ENCODE assay signal across 8 mouse cellular contexts in the genomic region with DNA sequence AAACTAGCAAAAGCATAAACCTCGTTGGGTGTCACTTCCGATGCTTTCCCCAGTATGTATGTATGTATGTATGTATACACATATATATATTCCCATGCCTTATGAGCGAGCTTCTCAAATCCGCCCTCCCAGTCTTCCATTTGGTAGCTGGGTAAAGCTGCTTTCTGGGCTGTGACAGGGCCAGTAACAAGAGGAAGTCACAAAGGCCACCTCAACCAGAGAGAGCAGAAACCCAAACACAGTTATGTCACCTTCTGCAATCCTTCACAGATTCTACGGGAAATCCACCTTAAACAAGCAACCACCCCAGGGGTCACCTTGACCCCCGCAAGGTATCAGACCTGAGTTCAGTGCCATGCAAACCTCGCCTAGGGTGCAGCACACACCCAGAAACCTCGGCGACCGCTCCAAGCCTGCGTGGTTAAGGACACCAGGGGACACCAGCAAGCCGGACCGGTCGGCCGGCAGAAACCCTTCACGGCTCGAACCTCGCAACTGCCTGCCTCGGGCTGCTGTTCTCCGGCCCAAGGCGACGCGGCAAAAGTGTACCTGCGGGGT. TPM values are rescaled to one million over a fixed set of nuclear protein-coding genes. Genes with fewer than 3 reads are reported as not detected.
DNase-seq lines count a peak whose midpoint lies in the region; ATAC-seq and TF ChIP-seq lines count a peak whose summit lies in the region.

No protein-coding gene starts in this region.

- TF ChIP-seq CTCF in bone marrow, adult 2 months (IDR thresholded peaks at IDR 0.05; ENCODE audit: control insufficient read depth, insufficient read depth, low read length): no peak

- no peaks in the 10 kb centered on the region for H3K27me3 ChIP-seq in kidney, embryonic 16.5 days (ENCODE audit: insufficient read depth, low read length)
- H3K27me3 ChIP-seq in hindbrain, embryonic 12.5 days: no peaks in the 10 kb centered on the region
- H3K27me3 ChIP-seq in midbrain, embryonic 10.5 days (ENCODE audit: low read depth, poor library complexity, severe bottlenecking): no peaks in the 10 kb centered on the region

- H3K4me3 ChIP-seq in kidney, embryonic 16.5 days (ENCODE audit: low read length): peak overlapping the region; percentile 68
- H3K4me3 ChIP-seq in bone marrow, adult 2 months (replicated peaks; ENCODE audit: control insufficient read depth, low read depth, low read length): peak overlapping the region; percentile 96
- peak overlapping the region; percentile 81 for H3K4me3 ChIP-seq in hindbrain, embryonic 12.5 days
- H3K4me3 ChIP-seq in midbrain, embryonic 10.5 days: peak overlapping the region; percentile 95

- H3K9ac ChIP-seq in kidney, embryonic 16.5 days (replicated peaks; ENCODE audit: low read length): peak overlapping the region; percentile 86
- peak overlapping the region; percentile 93 for H3K9ac ChIP-seq in hindbrain, embryonic 12.5 days

- 1% methylated on average over 24 of the region's 24 CpGs for WGBS in kidney, embryonic 16.5 days
- under 1% methylated on average over 24 of the region's 24 CpGs for WGBS in bone marrow, adult 2 months
- 3% methylated on average over 24 of the region's 24 CpGs for WGBS in hindbrain, embryonic 12.5 days
- 3% methylated on average over 24 of the region's 24 CpGs for WGBS in midbrain, embryonic 10.5 days

- H3K36me3 ChIP-seq in kidney, embryonic 16.5 days (ENCODE audit: insufficient read depth, low read length): no peaks in the 10 kb centered on the region
- no peaks in the 10 kb centered on the region for H3K36me3 ChIP-seq in hindbrain, embryonic 12.5 days
- H3K36me3 ChIP-seq in midbrain, embryonic 10.5 days: no peaks in the 10 kb centered on the region

- peak overlapping the region; percentile 68 for H3K4me2 ChIP-seq in kidney, embryonic 16.5 days (replicated peaks; ENCODE audit: low read depth, low read length)
- H3K4me2 ChIP-seq in hindbrain, embryonic 12.5 days (replicated peaks): peak overlapping the region; percentile 89

- no peak for TF ChIP-seq POLR2A in bone marrow, adult 2 months (IDR thresholded peaks at IDR 0.05; ENCODE audit: borderline replicate concordance, control insufficient read depth, low read depth, low read length)

- peaks cover 12% of the 10 kb centered on the region for H3K4me1 ChIP-seq in kidney, embryonic 16.5 days (ENCODE audit: insufficient read depth, low read length)
- no peaks in the 10 kb centered on the region; the same call in 1 of the 2 replicates for H3K4me1 ChIP-seq in bone marrow, adult 2 months (ENCODE audit: control insufficient read depth, insufficient read depth, low read length)
- peaks cover 21% of the 10 kb centered on the region for H3K4me1 ChIP-seq in hindbrain, embryonic 12.5 days
- peaks cover 23% of the 10 kb centered on the region for H3K4me1 ChIP-seq in midbrain, embryonic 10.5 days

- peak; percentile 83 for ATAC-seq in kidney, embryonic 16.5 days (ENCODE audit: low FRiP score, low TSS enrichment)
- peak; percentile 72 for ATAC-seq in hindbrain, embryonic 12.5 days (ENCODE audit: low FRiP score)

- no peak for DNase-seq in kidney, adult 9 months
- DNase-seq in midbrain, embryonic 10.5 days (ENCODE audit: low spot score): no peak
- DNase-seq in thymus, postnatal 14 days: no peak
- no peak for DNase-seq in urinary bladder, postnatal 4 days (ENCODE audit: low spot score in 2 of 2)
- no peak for DNase-seq in frontal cortex, adult 2 months (ENCODE audit: extremely low spot score in 1 of 2, low spot score in 1 of 2)

- peak overlapping the region; percentile 86 for H3K27ac ChIP-seq in kidney, embryonic 16.5 days (ENCODE audit: low read length)
- peak overlapping the region; percentile 85 for H3K27ac ChIP-seq in bone marrow, adult 2 months (ENCODE audit: control insufficient read depth, insufficient read depth, low read depth, low read length, poor library complexity)
- H3K27ac ChIP-seq in hindbrain, embryonic 12.5 days: peak overlapping the region; percentile 64; the same call in 1 of the 2 replicates
- H3K27ac ChIP-seq in midbrain, embryonic 10.5 days (replicated peaks): peak overlapping the region; percentile 98

- H3K9me3 ChIP-seq in kidney, embryonic 16.5 days (ENCODE audit: low read length): no peaks in the 10 kb centered on the region
- H3K9me3 ChIP-seq in hindbrain, embryonic 12.5 days (replicated peaks): no peaks in the 10 kb centered on the region
- H3K9me3 ChIP-seq in midbrain, embryonic 10.5 days (replicated peaks): 0 out of 2 replicates have a peak, but pooled peaks cover 3% of the 10 kb centered on the region

RNA-seq across cellular contexts. Expression of gene Cox7a2l, which starts 3.4 kb away (rescaled TPM):
- 186 and 196 TPM in 2 replicates for polyA plus RNA-seq in kidney, embryonic 16.5 days (2015; fragmentation: Nextera tagmentation; extraction: Ambion mirVana)
- 169 and 259 TPM in 2 replicates for polyA plus RNA-seq in bone marrow, adult 2 months (2011; ENCODE audit: insufficient read depth, insufficient read length, low replicate concordance, missing spikeins)
- polyA plus RNA-seq in hindbrain, embryonic 12.5 days (2016; fragmentation: Nextera tagmentation; extraction: Ambion mirVana): 139 TPM in 2 replicates
- polyA plus RNA-seq in midbrain, embryonic 10.5 days (2016; fragmentation: Nextera tagmentation; extraction: Ambion mirVana): 138 and 143 TPM in 2 replicates
- polyA plus RNA-seq in frontal cortex, adult 2 months (2012; rRNA removed): 258 and 285 TPM in 2 replicates
